Mouse (Mus musculus) layer of hippocampus, postnatal 36 days (tissue): ENCODE measurements at regions not wholly inside any gene's neighbourhood (a gene's known extent, or its start where the extent isn't known, plus 50 kb on each side); places are given as distances from the start of the nearest gene placed in this dataset.
A peak's percentile ranks its signal among the peaks of the same experiment; 100 is the strongest.

Source experiments
- DNase-seq, 2 experiments: peaks; one replicate each; pipeline ENCODE4 v3.0.0; 2022

GRCm38 (mm10) chr16:90666271-90666986 lies 60.8 kb downstream of the Mis18a start:
- DNase-seq: no peak

GRCm38 (mm10) chr16:90664086-90664485 lies 63.1 kb downstream of the Mis18a start:
- DNase-seq: peak; percentile 13 to 32

- DNase-seq: no peak
Measured at GRCm38 (mm10) chr16:90658050-90658449, 69.2 kb downstream of the Mis18a start.

- no peak for DNase-seq
Measured at GRCm38 (mm10) chr16:90657027-90657426, 70.2 kb downstream of the Mis18a start.

GRCm38 (mm10) chr16:90656571-90657011 lies 70.6 kb downstream of the Mis18a start:
- peak; percentile 23 to 27 for DNase-seq

GRCm38 (mm10) chr16:90654853-90655252 lies 72.4 kb downstream of the Mis18a start:
- DNase-seq: no peak

GRCm38 (mm10) chr16:90652821-90653220 lies 74.4 kb downstream of the Mis18a start:
- no peak for DNase-seq

GRCm38 (mm10) chr16:90648161-90648560 lies 79.0 kb downstream of the Mis18a start:
- no peak for DNase-seq

- DNase-seq: no peak
Measured at GRCm38 (mm10) chr16:90642671-90643070, 84.5 kb downstream of the Mis18a start.

- no peak for DNase-seq
Measured at GRCm38 (mm10) chr16:90635216-90635615, 92.0 kb downstream of the Mis18a start.

- no peak for DNase-seq
Measured at GRCm38 (mm10) chr16:90629976-90630375, 97.2 kb downstream of the Mis18a start.

GRCm38 (mm10) chr16:90629121-90629930 lies 97.9 kb downstream of the Mis18a start:
- DNase-seq: peak in 1 of 2 experiments; percentile 23

- no peak for DNase-seq
Measured at GRCm38 (mm10) chr16:90628605-90629120, 98.5 kb downstream of the Mis18a start.

GRCm38 (mm10) chr16:90626035-90626670 lies 101.1 kb downstream of the Mis18a start:
- no peak for DNase-seq

GRCm38 (mm10) chr16:90625301-90626034 lies 101.7 kb downstream of the Mis18a start:
- no peak for DNase-seq

GRCm38 (mm10) chr16:90624039-90624625 lies 103.1 kb downstream of the Mis18a start:
- DNase-seq: peak; percentile 33 to 45

- DNase-seq: no peak
Measured at GRCm38 (mm10) chr16:90622677-90623225, 104.5 kb downstream of the Mis18a start.

- DNase-seq: peak; percentile 75 to 79
Measured at GRCm38 (mm10) chr16:90621761-90622411, 105.3 kb downstream of the Mis18a start.

GRCm38 (mm10) chr16:90619565-90620311 lies 107.5 kb downstream of the Mis18a start:
- no peak for DNase-seq

- no peak for DNase-seq
Measured at GRCm38 (mm10) chr16:90615791-90616190, 111.4 kb downstream of the Mis18a start.
